Mouse (Mus musculus) left cerebral cortex, postnatal 25 days (tissue): ENCODE data around the gene Kndc1. TPM values are rescaled to one million over a fixed set of nuclear protein-coding genes. Genes with fewer than 3 reads are reported as not detected.

Experiments
- DNase-seq, 2 experiments: peaks; one replicate each; pipeline ENCODE4 v3.0.0; 2022; ENCODE audit warnings: low spot score in 2 of 2, mixed read lengths in 1 of 2
- intact Hi-C: fragments of 180-260 bp; cut with DNase I; formaldehyde crosslinking; loops from one replicate; pipeline ENCODE4 v1.15.1; 2025
- total RNA-seq, 2 experiments: library from RNA; stranded (reverse); gene quantifications; 2 replicates each; pipeline ENCODE4 v1.2.3; 2021

Kndc1 gene
- total RNA-seq, 2 experiments from 2014 or later = 54.4 to 58.6 TPM

GRCm38 (mm10) chr7:139900896-139901295 is 6.4 kb downstream of the Kndc1 start:
- intact Hi-C loops = no loop called here
- DNase-seq = no peak

DNA sequence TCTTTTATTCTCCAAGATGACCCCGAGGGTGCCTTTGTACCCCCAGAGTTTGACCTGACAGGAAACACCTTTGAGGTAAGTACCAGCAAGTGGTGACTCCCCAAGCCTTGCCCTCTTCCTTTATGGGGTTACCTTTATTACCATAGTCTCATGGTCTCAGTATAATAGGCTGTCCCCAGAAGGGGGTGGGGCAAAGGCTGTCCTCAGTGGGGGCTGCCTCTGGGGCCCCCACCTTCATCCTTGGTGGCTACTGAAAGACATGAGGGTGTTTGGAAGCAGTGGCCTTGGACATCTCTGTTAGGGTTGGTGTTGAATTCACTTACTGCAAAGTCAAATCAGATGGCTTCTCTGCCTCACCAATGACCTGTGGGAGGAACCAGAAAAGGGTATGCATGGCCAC is 7.5 kb downstream of the Kndc1 start:
- no peak for DNase-seq
- intact Hi-C loops = no loop called here

- DNase-seq = no peak
Observed at GRCm38 (mm10) chr7:139905261-139905660, 10.8 kb downstream of the Kndc1 start.

DNA sequence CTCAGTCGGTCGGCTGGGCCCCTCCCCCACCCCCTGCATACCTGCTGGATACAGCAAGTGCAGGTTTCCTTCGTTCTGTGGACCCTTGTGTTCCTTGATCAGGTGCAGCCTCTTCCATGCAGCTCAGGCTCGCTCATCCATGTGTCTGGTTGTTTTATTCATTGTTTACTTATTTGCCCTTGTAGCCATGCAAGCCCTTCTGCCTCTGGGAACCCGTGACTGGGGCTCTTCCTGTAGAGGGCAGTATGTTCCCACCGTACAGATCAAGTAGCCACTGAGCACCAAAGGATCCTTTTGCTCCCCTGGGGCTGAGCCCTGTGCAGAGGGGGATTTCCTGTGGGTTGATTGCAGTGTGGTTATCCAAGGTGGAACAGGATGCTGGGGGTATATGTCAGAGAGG is 11.2 kb downstream of the Kndc1 start:
- no peak for DNase-seq
- intact Hi-C loops = loop anchor here (2.0 kb wide), 1 partner anchor 89 kb away; no protein-coding TSS in a partner anchor

More at GRCm38 (mm10) chr7:139905261-139905660, 10.8 kb downstream of the Kndc1 start:
- intact Hi-C loops = loop anchor here (2.0 kb wide), 1 partner anchor 90 kb away; no protein-coding TSS in a partner anchor

DNA sequence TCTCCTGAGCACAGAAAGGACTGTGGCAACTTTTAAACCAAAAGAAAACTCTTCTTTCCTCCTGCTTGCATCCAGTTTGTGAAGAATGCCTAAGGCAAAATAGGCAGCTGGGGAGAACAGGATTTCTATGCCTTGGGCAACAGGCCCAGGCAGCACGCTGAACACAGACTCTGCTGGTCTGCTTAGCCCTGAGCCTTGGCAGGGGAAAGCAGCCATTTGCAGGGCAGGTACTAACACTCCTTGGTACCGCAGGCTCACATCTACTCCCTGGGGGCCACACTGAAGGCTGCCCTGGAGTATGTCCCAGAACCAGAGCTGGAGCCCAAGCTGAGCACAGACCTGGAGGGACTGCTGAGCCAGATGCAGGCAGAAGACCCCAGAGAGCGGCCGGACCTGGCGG is 13.7 kb downstream of the Kndc1 start:
- intact Hi-C loops = no loop called here
- DNase-seq = no peak

DNA sequence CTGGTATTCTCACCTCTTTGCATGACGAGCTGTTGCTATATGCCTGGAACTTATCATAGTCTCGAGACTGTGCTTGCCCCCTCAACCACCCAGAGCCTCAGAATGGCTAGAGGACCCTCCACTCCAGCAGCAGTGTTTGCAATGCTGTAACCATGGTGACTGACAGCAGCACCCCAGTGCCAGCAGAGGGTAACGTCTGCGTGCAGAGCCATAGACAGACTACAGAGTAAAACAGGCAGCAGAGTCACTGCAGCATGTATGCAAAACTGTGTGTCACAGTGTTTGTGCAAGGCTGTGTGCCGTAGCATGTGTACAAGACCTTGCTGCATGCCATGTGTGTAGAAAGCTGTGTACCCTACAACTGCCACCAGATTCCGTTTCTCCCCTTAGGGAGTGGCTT is 15.0 kb downstream of the Kndc1 start:
- intact Hi-C loops = no loop called here
- DNase-seq = no peak

DNA sequence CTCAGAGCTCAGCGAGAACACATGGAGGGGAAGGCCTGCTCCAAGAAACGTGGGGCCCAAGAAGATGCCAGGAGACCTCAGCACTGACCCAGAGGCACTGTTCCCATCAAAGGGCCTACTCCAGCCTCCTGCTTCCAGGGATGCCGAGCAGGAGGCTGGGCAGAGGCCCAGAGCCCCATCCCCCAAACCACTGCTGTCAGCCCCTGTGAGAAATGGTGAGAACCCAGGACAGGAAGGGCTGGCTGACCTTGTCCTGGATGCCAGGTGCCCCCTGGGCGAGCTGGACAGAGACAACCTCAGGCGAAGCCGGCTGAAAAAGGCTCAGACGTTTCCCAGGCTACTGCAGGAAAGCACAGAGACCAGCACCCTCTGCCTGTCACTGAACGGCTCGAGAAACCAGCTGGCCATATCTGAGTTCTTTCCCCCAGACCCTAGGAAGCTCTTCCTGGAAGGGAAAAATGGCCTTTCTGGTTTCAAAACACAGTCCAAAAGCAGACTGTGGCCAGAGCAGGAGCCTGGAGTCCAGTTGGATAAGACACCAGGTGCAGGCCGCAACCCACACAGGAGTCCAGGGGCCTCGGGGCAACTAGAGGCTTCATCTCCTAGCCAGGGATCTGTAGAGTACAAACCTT is 15.8 kb downstream of the Kndc1 start:
- intact Hi-C loops = no loop called here

DNA sequence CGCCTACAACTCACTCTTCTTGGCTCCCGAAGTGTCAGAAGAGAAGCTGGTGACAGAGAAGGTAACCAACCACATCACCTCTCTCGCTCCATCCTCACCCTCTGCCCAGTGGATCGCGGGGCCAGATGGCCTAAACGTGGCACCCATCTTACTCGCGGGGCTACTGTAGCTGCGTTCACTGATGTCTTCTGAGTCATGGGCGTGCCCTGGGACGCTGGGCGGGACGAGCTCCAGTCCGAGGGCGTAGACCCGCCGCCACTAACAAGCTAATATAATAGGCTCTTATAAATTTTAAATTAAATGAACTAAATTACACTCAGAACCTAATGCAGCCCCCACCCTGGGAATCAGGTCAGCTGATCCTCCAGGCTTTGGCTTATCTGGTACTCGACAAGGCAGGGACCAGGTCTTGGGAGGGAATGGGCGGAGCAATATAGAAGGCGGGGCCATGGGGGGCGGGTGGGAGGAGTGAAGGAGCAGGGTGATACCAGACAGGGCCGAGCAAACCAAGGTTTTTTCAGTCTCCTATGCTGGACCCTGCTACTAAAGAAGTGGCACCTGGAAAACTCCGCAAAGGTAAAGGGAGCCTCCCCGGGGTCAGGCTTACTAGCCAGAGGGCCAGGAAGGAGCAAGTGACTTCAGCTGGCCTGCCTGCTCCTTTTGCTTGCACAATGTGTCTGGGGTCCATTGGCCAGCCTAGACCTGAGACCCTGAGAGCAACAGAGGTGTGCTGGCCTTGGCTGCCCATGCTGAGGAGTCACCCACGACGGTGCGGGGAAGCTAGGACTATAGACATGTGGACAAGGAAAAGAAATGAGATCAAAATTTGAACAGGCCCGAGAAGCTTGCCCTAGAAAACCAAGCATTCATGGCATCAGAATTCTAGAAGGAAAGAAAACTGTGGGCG is 19.9 kb downstream of the Kndc1 start:
- no peak for DNase-seq
- intact Hi-C loops = no loop called here

More for the DNA sequence above, 15.8 kb downstream of the Kndc1 start:
- no peak for DNase-seq

- no peak for DNase-seq
- intact Hi-C loops = no loop called here
Observed at GRCm38 (mm10) chr7:139915646-139916257, 21.3 kb downstream of the Kndc1 start.

DNA sequence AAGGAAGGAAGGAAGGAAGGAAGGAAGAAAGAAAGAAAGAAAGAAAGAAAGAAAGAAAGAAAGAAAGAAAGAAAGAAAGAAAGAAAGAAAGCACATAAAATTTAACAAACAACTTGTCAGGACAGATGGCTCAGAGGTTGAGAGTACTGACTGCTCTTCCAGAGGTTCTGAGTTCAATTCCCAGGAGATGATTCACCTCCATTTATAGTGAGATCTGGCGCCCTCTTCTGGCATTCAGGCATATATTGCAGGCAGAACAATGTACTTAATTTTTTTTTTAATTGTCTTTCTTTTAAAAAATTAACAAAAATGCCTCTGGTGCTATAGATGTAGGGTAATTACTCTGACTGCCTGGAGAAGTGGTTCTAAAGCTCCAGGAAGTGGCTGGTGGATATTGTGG is 21.8 kb downstream of the Kndc1 start:
- no peak for DNase-seq
- intact Hi-C loops = no loop called here

DNA sequence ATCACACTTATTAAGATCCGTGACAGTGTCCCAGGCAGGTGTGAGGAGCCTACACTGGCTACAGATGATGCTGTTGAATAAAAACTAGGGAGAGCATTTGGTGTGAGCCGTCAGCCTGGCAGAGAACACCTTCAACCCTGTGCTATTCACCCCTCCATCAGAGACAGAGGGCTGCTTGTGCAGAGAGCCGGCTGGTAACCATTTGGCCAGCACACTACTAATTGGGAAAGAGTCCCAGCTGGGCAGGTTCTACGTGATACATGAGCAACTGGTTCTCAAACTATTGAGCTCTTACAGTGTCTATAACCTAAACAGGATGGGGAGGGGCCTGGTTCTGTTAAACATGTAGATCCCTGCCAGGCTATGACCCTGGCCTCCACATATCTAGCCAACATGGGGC is 23.8 kb downstream of the Kndc1 start:
- DNase-seq = no peak
- intact Hi-C loops = no loop called here

- no peak for DNase-seq
- intact Hi-C loops = no loop called here
Observed at GRCm38 (mm10) chr7:139930732-139931131, 36.2 kb downstream of the Kndc1 start.

DNA sequence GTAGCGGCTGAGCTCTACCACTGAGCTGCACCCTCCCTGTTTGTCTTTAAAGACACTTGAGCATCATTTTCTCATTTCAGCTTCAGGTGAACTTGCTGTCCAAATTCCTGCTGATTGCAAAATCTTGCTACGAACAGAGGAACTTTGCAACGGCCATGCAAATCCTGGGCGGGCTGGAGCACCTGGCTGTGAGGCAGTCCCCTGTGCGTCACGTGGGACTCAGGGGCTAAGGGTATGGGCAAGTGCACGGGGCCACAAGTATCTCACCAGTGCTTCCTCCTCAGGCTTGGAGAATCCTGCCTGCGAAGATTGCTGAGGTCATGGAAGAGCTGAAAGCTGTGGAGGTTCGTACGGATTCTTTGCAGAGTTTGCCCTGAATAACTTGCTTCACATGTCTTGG is 42.2 kb downstream of the Kndc1 start:
- intact Hi-C loops = no loop called here
- DNase-seq = no peak

DNA sequence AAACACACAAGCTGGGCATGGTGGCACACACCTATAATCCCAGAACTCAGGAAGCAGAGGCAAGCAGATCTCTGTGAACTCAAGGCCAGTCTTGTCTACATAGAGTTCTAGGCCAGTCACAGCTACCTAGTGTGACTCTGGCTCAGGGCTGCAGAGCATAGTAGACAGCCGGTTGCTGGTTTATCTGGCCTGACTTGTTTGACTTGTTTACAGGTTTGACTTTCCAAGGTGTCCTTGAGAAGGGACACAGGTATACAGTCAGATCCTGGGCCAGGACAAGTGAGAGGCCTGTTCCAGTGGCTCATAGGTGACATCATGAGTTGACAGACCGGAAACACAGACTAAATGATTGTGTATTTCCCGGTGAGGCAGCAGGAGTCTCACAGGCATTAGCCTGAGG is 42.6 kb downstream of the Kndc1 start:
- no peak for DNase-seq
- intact Hi-C loops = no loop called here

DNA sequence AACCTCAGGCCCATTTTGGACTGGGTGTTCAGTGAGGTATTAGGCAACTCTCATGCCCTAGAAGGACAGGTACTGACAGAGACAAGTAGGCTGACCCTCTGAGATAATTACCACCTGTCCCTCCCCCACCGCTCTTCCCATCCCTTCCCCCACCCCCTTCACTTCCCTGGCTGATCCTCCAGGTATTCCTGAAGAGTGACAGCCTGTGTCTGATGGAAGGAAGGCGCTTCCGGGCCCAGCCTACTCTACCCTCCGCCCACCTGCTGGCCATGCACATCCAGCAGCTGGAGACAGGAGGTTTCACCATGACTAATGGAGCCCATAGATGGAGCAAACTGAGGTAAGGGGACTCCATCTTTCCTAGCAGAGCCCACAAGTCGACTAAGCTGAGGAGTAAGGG is 43.3 kb downstream of the Kndc1 start:
- no peak for DNase-seq
- intact Hi-C loops = no loop called here

- intact Hi-C loops = no loop called here
- no peak for DNase-seq
Observed at GRCm38 (mm10) chr7:139940476-139941209, 46.1 kb downstream of the Kndc1 start.

DNA sequence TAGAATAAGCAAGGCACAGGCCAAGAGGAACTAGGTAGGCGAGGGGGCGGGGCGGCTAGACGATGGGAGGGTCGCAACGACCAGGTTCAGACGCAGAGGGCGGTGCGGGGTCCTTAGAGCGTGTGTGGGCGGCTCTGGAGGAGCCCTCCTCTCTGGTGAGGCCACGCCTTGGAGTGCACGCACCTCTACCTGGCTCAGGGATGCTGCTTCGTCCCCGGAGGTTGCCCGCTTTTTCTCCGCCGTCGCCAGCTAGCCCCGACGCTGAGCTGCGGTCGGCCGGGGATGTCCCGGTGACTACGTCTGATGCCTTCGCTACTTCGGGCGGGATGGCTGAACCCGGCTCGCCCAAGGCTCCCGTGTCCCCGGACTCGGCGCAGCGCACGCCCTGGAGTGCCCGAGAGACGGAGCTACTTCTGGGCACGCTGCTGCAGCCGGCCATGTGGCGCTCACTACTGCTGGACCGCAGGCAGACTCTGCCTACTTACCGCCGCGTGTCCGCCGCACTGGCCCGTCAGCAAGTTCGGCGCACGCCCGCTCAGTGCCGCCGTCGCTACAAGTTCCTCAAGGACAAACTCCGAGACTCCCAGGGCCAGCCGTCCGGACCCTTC is 49.3 kb downstream of the Kndc1 start, which contains the start of gene Utf1:
Gene Utf1 (plus strand): TSS at position 116 of the 608 bp plus-strand sequence.
- DNase-seq = peak in 1 of 2 experiments; percentile 6

GRCm38 (mm10) chr7:139944291-139945240 is 50.1 kb downstream of the Kndc1 start:
- intact Hi-C loops = no loop called here

More for the DNA sequence above, 49.3 kb downstream of the Kndc1 start, which contains the start of gene Utf1:
- intact Hi-C loops = no loop called here

More at GRCm38 (mm10) chr7:139944291-139945240, 50.1 kb downstream of the Kndc1 start:
- no peak for DNase-seq
